Mouse (Mus musculus) bone marrow macrophage, adult 2 months (primary cell): ENCODE results near the gene Fgfr2.

Experiments
- CTCF ChIP-seq: IDR thresholded peaks from 2 replicates; pipeline ENCODE4 v1.5.1; 2012; ENCODE audit warnings: low read depth, mild to moderate bottlenecking, low read length, moderate library complexity
- POLR2A ChIP-seq: IDR thresholded peaks from 2 replicates; pipeline ENCODE4 v1.6.1; 2012; ENCODE audit warnings: mild to moderate bottlenecking, low read depth, low read length, borderline replicate concordance

GRCm38 (mm10) chr7:132237191-132237590 lies 886.0 kb downstream of the Fgfr2 start:
- no peak for TF ChIP-seq CTCF
- TF ChIP-seq POLR2A = no peak
